Mouse (Mus musculus): ENCODE measurements at regions not wholly inside any gene's neighbourhood (a gene's known extent, or its start where the extent isn't known, plus 50 kb on each side); places are given as distances from the start of the nearest gene placed in this dataset.

DNA sequence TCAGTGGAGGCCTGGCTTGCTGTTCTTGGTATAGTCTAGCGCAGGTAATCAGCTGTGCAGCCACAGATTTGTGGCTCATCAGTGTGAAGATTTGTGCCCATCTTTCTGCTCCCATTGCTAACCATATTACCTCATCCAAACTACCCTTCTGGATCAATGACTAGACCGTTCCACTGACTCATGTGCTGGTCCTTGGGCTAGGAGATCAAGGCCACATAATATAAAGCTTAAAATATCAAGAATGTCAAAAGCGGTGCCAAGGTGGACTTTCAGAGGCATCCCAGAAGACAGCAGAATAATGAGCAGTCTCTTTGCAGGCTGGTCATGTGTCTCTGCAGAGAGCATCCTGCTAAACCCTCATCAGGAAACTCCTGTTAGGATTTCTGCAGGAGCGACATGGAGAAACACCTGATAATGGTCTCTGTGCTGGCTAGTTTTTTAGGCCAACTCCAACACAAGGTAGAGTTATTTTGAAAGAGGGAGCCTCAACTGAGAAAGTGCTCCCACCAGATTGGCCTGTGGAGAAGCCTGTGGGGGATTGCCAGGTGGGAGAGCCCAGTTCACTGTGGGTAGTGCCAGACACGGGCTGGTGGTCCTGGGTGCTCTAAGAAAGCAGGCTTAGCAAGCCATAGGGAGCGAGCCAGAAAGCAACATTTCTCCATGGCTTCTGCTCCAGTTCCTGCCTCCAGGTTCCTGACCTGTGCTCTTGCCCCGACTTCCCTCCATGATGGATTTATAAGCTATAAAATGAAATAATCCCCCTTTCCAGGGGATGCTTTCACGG lies 319.8 kb downstream of the Tbc1d1 start:
- no peaks in the 10 kb centered on the region for H3K79me2 ChIP-seq (ENCODE audit: control insufficient read depth, insufficient read depth, low read length, poor library complexity)
- H3K9me3 ChIP-seq (replicated peaks; ENCODE audit: insufficient read depth, low read length), result no peaks in the 10 kb centered on the region
- TF ChIP-seq MYB (IDR thresholded peaks at IDR 0.05; ENCODE audit: low read depth, low read length), result no peak
- TF ChIP-seq SMC3 (IDR thresholded peaks at IDR 0.05; ENCODE audit: low read depth, low read length), result no peak
- no peak for TF ChIP-seq TBP (IDR thresholded peaks at IDR 0.05; ENCODE audit: low read depth, low read length)
- TF ChIP-seq POLR2AphosphoS2 (IDR thresholded peaks at IDR 0.05; ENCODE audit: low read length), result no peak
- no peak for TF ChIP-seq UBTF (IDR thresholded peaks at IDR 0.05; ENCODE audit: borderline replicate concordance, insufficient read depth, low read depth, low read length)
- TF ChIP-seq KAT2A (conservative IDR thresholded peaks at IDR 0.05; ENCODE audit: low read depth, low read length), result no peak
- no peak for TF ChIP-seq POLR2A (IDR thresholded peaks at IDR 0.05; ENCODE audit: control insufficient read depth in 1 of 2, insufficient read depth in 1 of 2, low read depth in 1 of 2, low read length in 2 of 2, poor library complexity in 1 of 2)
- no peak for TF ChIP-seq ETS1 (IDR thresholded peaks at IDR 0.05; ENCODE audit: low read depth, low read length)
- TF ChIP-seq GATA1 (IDR thresholded peaks at IDR 0.05; ENCODE audit: low read depth, low read length), result no peak
- TF ChIP-seq NELFE (IDR thresholded peaks at IDR 0.05; ENCODE audit: low read depth, low read length), result no peak
- TF ChIP-seq ZC3H11A (IDR thresholded peaks at IDR 0.05; ENCODE audit: low read depth, low read length), result no peak
- TF ChIP-seq ELF1 (IDR thresholded peaks at IDR 0.05; ENCODE audit: low read depth, low read length), result no peak
- TF ChIP-seq RCOR1 (IDR thresholded peaks at IDR 0.05; ENCODE audit: low read depth, low read length), result no peak
- TF ChIP-seq MAZ (IDR thresholded peaks at IDR 0.05; ENCODE audit: low read depth, low read length), result no peak
- no peak for TF ChIP-seq MAFK (IDR thresholded peaks at IDR 0.05; ENCODE audit: borderline replicate concordance, low read depth, low read length)
- no peak for TF ChIP-seq JUND (IDR thresholded peaks at IDR 0.05; ENCODE audit: low read depth, low read length)
- TF ChIP-seq RAD21 (IDR thresholded peaks at IDR 0.05; ENCODE audit: low read depth, low read length), result no peak
- TF ChIP-seq GABPA (IDR thresholded peaks at IDR 0.05; ENCODE audit: low read depth, low read length), result no peak
- H3K36me3 ChIP-seq (ENCODE audit: control insufficient read depth in 1 of 2, insufficient read depth in 2 of 2, low read length in 2 of 2), result no peaks in the 10 kb centered on the region
- no peak for DNase-seq (ENCODE audit: low read depth, low spot score)
- H3K9ac ChIP-seq (ENCODE audit: control insufficient read depth, low read depth, low read length, poor library complexity, severe bottlenecking), result no peak overlapping the region
- no peak overlapping the region for H3K4me3 ChIP-seq (ENCODE audit: control insufficient read depth in 1 of 2, insufficient read depth in 1 of 2, low read depth in 2 of 2, low read length in 2 of 2)
- no peaks in the 10 kb centered on the region for H3K27me3 ChIP-seq (ENCODE audit: control insufficient read depth in 1 of 2, insufficient read depth in 2 of 2, low read length in 2 of 2)
- no peak overlapping the region for H3K27ac ChIP-seq (ENCODE audit: control insufficient read depth, low read depth, low read length)
- no peaks in the 10 kb centered on the region for H3K4me1 ChIP-seq (ENCODE audit: control insufficient read depth in 1 of 2, insufficient read depth in 2 of 2, low read length in 2 of 2)

DNA sequence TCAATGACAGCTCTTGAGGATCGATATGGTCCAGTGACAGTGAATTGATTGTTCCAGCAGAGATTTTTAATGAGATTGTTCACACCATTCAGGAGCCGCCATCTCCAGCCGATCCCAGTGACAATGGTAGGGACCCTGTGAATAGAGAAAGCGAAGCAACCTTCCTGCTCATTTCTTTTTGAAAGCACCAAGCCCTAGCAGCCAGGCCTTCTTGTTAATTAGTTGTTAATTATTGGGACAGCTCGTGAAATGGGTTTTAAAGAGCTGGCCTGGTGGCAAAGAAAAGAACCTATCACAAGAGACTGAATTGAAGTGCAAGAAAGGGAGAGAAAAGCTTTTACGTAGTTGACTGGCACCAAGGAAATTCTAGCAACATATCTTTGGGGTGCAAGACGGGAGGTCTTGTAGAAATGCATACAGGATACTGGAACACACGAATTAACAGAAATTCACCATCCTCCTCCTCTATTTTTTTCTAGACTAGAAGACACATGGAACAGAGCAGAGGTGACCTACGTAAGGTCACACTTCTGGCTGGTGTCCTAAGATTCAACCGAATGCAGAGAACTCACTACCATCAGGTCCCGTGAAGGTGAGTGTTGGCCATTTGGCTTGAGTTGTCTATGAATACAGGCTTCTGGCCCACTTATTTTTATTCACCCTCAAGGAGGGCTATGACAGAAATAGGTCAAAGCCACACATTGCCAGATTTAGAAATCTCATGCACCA lies 320.7 kb downstream of the Tbc1d1 start:
- Histone ChIP-seq H3K79me2 (ENCODE audit: control insufficient read depth, insufficient read depth, low read length, poor library complexity) (no peaks in the 10 kb centered on the region), H3K27ac (ENCODE audit: control insufficient read depth, low read depth, low read length) (no peak overlapping the region), H3K4me1 (ENCODE audit: control insufficient read depth in 1 of 2, insufficient read depth in 2 of 2, low read length in 2 of 2) (no peaks in the 10 kb centered on the region), H3K4me3 (ENCODE audit: control insufficient read depth in 1 of 2, insufficient read depth in 1 of 2, low read depth in 2 of 2, low read length in 2 of 2) (no peak overlapping the region), H3K9ac (ENCODE audit: control insufficient read depth, low read depth, low read length, poor library complexity, severe bottlenecking) (no peak overlapping the region), H3K36me3 (ENCODE audit: control insufficient read depth in 1 of 2, insufficient read depth in 2 of 2, low read length in 2 of 2) (no peaks in the 10 kb centered on the region), H3K27me3 (ENCODE audit: control insufficient read depth in 1 of 2, insufficient read depth in 2 of 2, low read length in 2 of 2) (no peaks in the 10 kb centered on the region), H3K9me3 (replicated peaks; ENCODE audit: insufficient read depth, low read length) (no peaks in the 10 kb centered on the region)
- TF ChIP-seq ELF1 (IDR thresholded peaks at IDR 0.05; ENCODE audit: low read depth, low read length), result no peak
- no peak for TF ChIP-seq MEF2A (IDR thresholded peaks at IDR 0.05; ENCODE audit: extremely low read depth, insufficient replicate concordance, low read depth, low read length, poor library complexity, severe bottlenecking)
- no peak for TF ChIP-seq MAZ (IDR thresholded peaks at IDR 0.05; ENCODE audit: low read depth, low read length)
- no peak for TF ChIP-seq ZKSCAN1 (IDR thresholded peaks at IDR 0.05; ENCODE audit: low read depth, low read length)
- TF ChIP-seq TBP (IDR thresholded peaks at IDR 0.05; ENCODE audit: low read depth, low read length), result no peak
- TF ChIP-seq CHD1 (IDR thresholded peaks at IDR 0.05; ENCODE audit: low read depth, low read length), result no peak
- TF ChIP-seq NELFE (IDR thresholded peaks at IDR 0.05; ENCODE audit: low read depth, low read length), result no peak
- TF ChIP-seq POLR2A (IDR thresholded peaks at IDR 0.05; ENCODE audit: control insufficient read depth in 1 of 2, insufficient read depth in 1 of 2, low read depth in 1 of 2, low read length in 2 of 2, poor library complexity in 1 of 2), result no peak
- TF ChIP-seq BHLHE40 (IDR thresholded peaks at IDR 0.05; ENCODE audit: borderline replicate concordance, low read depth, low read length), result no peak
- no peak for TF ChIP-seq MAX (IDR thresholded peaks at IDR 0.05; ENCODE audit: low read length)
- no peak for TF ChIP-seq TAL1 (IDR thresholded peaks at IDR 0.05; ENCODE audit: low read length)
- no peak for TF ChIP-seq RCOR1 (IDR thresholded peaks at IDR 0.05; ENCODE audit: low read depth, low read length)
- DNase-seq (ENCODE audit: low read depth, low spot score), result no peak

Data from MEL (cell line).